Mouse (Mus musculus): ENCODE data around the gene Nt5c3. TPM values are rescaled to one million over a fixed set of nuclear protein-coding genes. Genes with fewer than 3 reads are reported as not detected.

Gene Nt5c3
- total RNA-seq, 2 experiments from 2014 or later: 44.7 to 58.6 TPM

GRCm38 (mm10) chr6:56843229-56843628 lies 80.5 kb downstream of the Nt5c3 start:
- no peak for DNase-seq (ENCODE audit: low spot score in 2 of 2)

GRCm38 (mm10) chr6:56837621-56838020 lies 86.1 kb downstream of the Nt5c3 start:
- DNase-seq (ENCODE audit: low spot score in 2 of 2): no peak

GRCm38 (mm10) chr6:56837166-56837565 lies 86.6 kb downstream of the Nt5c3 start:
- no peak for DNase-seq (ENCODE audit: low spot score in 2 of 2)

DNA sequence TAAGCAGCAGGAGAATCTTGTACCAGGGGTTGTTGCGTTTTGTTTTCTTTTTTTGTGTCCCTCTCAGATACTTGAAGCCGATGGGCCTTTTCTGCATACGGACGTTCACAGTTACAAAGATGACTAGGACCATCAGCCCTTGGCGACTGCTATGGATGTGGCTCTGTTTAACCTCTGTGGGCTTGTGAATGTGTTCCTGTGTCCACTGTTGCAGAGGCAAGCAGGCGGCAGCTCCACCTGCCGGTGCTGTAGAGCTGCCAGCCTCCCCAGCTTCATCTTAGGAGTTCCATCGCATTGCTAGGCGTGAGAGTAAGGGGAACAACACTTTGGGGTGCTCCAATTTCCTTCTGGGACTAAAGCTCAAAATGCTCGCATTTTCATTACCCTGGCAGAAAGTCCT lies 88.2 kb downstream of the Nt5c3 start:
- DNase-seq (ENCODE audit: low spot score in 2 of 2): no peak

DNA sequence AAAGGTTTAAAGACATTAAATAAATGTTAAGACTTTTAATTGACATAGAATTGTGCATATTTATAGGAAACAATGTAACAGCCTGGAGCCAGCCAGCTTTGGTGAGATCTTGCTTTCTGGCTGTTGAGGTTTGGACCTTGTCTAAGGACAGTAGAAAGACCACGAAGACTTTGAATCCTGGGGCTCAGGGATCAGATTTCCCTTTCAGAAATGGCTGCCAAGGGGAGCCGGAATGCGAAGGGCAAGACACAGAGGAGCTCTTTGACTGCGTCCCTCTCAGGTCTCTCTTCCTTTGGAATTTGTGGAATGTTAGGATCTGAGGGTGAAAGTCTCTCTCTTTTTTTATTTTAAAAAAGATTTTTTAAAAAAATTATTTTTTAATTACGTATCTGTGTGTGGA lies 89.0 kb downstream of the Nt5c3 start:
- no peak for DNase-seq (ENCODE audit: low spot score in 2 of 2)

GRCm38 (mm10) chr6:56832830-56833229 lies 90.9 kb downstream of the Nt5c3 start:
- no peak for DNase-seq (ENCODE audit: low spot score in 2 of 2)

GRCm38 (mm10) chr6:56832407-56832796 lies 91.3 kb downstream of the Nt5c3 start:
- DNase-seq (ENCODE audit: low spot score in 2 of 2): peak in 1 of 2 experiments; percentile 18

Other genes starting within 250 kb of the Nt5c3 start
- 10 to 100 TPM; 36.0 to 42.8 TPM for gene Lsm5, start 219.2 kb downstream of the Nt5c3 start, total RNA-seq (2021)
- 10 to 100 TPM in 1 of 2 experiments, 1 to 10 TPM in 1; 8.9 to 10.3 TPM for gene Avl9, start 209.0 kb downstream of the Nt5c3 start, total RNA-seq (2021)
- gene Kbtbd2, start 126.1 kb downstream of the Nt5c3 start, total RNA-seq (2021): 10 to 100 TPM; 33.3 to 33.5 TPM
- 100 to 1,000 TPM; 186 to 188 TPM for gene Fkbp9, start 91.9 kb downstream of the Nt5c3 start, total RNA-seq (2021)
- gene Vmn1r4, start 83 bp upstream of the Nt5c3 start, total RNA-seq (2021): under 1 TPM; 0.13 to 0.61 TPM
- gene Vmn1r5, start 46.3 kb upstream of the Nt5c3 start, total RNA-seq (2021): not detected
- gene Vmn1r6, start 73.3 kb upstream of the Nt5c3 start, total RNA-seq (2021): not detected
- not detected for gene Vmn1r7, start 101.4 kb upstream of the Nt5c3 start, total RNA-seq (2021)
- gene Vmn1r8, start 108.4 kb upstream of the Nt5c3 start, total RNA-seq (2021): not detected
- gene Vmn1r9, start 142.9 kb upstream of the Nt5c3 start, total RNA-seq (2021): not detected
- gene Vmn1r10, start 185.5 kb upstream of the Nt5c3 start, total RNA-seq (2021): not detected
- gene Vmn1r11, start 209.5 kb upstream of the Nt5c3 start, total RNA-seq (2021): not detected
- not detected for gene Vmn1r12, start 233.0 kb upstream of the Nt5c3 start, total RNA-seq (2021)